Mouse (Mus musculus): Measurements from ENCODE around the gene Dnm1.

Dnm1 gene

DNA sequence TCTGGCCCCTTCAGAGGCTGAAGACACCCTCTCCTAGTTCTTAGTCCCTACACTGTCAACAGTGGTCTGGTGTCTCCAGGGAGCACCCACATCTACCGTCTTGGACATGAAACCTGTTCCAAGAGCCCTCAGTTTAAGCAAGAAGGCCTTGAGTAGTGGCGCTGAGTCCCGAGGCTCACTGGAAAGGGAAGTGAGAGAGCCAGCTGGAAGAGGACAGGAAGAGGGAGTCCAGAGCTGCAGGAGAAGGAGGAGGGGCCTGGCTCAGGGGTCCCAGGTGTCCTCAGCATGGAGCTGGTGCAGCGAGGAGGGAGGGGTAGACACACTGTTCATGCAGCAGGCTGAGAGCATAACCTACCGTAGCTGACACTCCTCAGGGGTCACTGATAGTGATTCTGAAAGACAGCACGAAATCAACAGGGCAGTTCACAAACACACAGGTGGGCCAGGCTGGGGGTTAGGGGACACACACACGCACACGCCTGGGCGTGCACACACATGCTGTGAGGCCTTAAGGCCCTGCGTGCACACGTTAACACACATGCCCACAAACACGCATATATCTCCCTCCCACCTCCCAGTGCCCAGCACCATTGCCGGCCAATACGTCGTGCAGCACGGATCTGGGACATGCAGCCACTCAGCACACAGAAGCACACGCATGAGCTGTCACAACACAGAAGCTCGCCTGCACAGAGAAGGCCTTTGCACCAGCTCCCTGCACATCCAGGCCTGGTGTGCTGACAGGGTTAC is 42.9 kb downstream of the Dnm1 start:
- DNase-seq: peak in 1 of 2 experiments; percentile 5

DNA sequence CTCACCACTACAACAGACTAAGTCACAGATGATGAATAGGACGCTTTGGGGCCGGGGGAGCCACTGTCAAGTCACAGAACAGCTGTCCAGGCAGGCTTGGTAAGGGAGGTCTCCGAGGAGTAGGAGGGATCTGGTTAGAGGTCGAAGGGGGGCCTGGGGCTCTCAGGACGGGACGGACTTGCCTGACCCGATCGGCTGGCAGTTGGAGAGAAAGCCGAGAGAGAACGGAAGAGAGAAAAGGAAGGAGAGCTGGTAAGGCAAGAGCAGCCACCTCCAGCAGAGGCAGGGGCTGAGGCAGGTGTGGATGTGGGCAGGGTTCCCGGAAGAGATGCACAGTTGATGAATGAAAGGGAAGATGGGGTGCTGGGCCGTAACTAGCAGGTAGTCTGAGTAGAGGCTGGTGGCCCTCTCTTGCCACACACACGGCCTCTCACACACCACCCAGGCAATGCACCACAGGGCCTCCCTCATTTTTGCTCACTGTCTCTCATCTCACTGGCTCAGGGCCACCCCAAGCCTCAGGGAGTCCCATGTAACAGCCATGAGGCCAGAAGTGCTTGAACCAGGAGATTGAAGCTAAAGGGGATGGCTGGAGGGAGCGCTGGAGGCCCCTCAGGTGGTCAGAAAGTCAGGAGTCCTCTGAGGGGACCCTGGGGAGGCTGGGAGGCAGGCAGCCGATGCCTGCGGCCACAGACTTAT is 44.1 kb downstream of the Dnm1 start:
- DNase-seq: no peak

GRCm38 (mm10) chr2:32307941-32308760 is 45.0 kb downstream of the Dnm1 start:
- DNase-seq: peak; percentile 84 to 88

- no peak for DNase-seq
Measured at GRCm38 (mm10) chr2:32307247-32307798, 45.8 kb downstream of the Dnm1 start.

DNA sequence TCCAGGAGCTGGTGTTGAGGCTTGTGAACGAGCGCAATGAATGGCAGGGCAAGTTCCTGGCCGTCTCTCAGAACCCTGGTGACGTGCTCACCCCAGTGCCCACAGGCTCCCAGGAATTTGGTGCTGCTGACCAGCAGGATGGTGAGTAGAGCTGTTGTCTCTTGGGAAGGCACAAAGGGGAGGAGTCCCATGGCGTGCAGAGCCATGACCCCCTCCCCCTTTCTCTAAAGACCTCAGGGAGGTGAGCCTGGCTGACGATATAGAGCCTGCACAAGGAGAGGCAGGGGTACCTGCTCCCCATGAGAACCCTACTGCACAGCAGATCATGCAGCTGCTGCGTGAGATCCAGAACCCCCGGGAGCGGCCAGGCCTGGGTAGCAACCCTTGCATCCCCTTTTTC is 47.0 kb downstream of the Dnm1 start:
- DNase-seq: no peak

- no peak for DNase-seq
Measured at GRCm38 (mm10) chr2:32305668-32306067, 47.5 kb downstream of the Dnm1 start.

DNA sequence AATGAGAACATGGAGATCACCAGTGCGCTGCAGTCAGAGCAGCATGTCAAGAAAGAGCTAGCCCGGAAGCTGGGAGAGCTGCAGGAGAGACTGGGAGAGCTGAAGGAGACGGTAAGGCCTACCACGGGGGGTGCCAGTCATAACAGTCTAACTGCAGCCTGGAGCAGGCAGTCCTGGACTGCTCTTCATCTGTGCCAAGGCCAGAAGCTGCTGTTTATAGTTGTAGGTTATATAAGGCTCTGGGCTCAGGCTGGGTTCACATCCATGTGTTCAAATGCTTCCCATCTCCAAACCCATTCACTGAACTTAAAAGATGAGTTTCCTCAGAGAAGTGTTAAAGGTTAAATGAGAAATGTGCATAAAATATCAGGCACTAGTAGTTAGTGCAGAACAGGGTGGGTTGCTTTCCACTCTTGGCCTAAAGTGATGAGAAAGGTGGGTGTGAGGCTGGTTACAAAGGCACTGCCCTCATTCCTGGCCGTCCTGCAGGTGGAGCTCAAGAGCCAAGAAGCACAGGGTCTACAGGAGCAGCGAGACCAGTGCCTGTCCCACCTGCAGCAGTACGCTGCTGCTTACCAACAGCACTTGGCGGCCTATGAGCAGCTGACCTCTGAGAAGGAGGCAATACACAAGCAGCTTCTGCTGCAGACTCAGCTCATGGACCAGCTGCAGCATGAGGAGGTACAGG is 48.8 kb downstream of the Dnm1 start:
- DNase-seq: peak; percentile 79 to 84

DNA sequence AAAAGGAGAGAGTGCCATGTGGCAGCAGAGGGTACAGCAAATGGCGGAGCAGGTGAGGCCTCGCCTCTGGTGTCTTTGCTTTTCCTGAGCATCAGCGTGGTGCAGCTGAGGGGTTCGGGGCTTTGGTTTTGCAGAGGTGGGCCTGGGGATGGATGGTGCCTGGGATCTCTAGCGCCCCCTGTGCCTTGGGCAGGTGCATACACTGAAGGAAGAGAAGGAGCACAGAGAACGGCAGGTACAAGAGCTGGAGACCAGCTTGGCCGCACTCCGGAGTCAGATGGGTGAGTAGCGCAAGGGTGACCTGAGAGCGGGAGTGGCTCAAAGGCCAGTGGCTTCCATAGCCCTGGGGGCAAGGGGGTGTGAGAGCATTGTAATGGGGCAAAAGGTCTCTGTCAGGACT is 50.2 kb downstream of the Dnm1 start:
- no peak for DNase-seq

DNA sequence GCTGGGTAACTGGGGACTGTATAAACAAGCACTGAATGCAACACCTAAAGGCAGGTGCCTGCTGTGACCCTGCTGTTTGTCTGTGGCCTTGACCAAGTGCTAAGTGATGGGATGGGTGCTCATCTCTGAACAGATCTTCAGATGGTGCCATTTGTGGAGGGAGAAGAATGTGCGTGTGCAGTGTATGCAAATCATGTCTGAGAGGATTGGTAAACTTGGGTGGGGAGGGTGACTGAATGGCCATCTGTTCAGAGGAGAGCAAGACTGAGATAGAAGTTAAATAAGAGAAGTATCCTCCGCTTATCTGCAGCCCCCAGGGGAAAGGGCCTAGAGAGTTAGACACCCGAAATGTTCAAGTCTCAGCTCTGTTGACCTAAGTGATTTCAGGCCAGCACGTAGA is 53.7 kb downstream of the Dnm1 start:
- DNase-seq: no peak

GRCm38 (mm10) chr2:32295842-32296241 is 57.3 kb downstream of the Dnm1 start:
- DNase-seq: peak in 1 of 2 experiments; percentile 29

DNA sequence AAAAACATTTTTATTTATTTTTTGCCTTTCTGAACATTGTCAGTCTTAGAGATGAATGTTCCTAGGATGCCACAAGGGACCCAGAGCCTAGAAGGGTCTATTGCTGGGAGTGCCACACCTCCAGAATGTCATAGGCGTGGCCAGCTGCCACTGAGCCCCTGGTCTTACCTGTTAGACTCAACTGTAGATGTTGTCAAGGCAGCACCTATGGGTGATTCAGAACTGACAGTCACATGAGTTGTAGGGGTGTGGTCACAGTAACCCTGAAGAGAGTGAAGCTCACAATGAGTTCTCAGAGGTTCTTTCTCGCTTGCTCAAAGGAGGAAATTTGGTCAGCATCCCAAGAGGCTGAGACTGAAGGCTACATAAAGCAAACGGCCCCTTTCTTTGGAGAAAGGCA is 57.9 kb downstream of the Dnm1 start:
- no peak for DNase-seq

- DNase-seq: peak; percentile 73 to 80
Measured at GRCm38 (mm10) chr2:32294348-32294747, 58.8 kb downstream of the Dnm1 start.

- peak; percentile 17 to 46 for DNase-seq
Measured at GRCm38 (mm10) chr2:32289578-32289977, 63.6 kb downstream of the Dnm1 start.

GRCm38 (mm10) chr2:32288371-32288931 is 64.7 kb downstream of the Dnm1 start:
- peak; percentile 56 to 57 for DNase-seq

DNA sequence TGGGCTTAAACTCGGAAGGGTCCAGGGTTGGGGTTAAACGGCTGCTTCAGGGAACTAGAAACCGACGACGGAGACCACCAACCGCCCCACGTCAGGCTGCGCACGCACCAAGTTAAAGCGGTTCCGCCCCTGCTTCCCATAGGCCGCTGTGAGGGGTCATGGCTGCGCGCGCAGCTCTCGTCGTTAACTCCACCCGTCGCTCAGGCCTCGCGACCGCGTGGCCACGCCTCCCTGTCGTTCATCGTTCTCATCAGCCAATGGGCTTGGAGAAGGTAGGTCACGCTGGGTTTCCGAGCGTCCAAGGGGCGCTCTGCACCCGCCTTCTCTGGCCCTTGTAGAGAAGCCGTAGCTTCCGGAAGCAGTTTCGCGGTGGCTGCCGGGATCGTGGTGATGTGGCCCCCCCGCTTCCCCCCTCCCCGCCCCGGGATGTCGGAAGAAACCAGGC is 65.2 kb downstream of the Dnm1 start, which contains the start of gene Swi5:
Gene Swi5 (minus strand): TSS at position 153 of the 445 bp plus-strand sequence.
- peak; percentile 99 to 100 for DNase-seq

DNA sequence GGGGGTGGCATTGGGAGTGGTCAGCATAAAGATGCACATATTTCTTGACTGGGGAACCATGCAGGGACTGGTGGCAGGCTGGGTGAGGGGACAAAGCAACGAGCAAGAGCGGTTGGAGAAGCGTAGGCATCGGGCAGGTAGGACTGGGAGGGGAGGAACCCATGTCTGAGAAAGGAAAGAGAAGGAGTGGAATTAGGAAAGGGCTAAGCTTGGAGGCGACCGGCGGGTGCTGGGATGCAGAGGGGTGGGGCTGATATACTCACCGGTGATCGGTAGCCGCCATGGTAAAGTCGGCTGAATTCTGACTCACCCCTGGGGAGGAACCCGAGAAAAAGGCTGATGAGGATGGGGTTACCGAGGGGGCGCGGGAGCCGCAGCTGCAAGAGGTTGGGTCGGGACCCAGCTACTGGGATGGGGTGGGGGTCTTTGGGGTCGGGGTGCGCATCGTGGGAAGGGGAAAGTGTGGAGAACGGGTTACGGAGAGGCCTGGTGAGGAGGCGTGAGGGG is 65.8 kb downstream of the Dnm1 start, which contains the start of gene Golga2:
Gene Golga2 (plus strand): TSS at position 51 of the 507 bp plus-strand sequence.
- no peak for DNase-seq

DNA sequence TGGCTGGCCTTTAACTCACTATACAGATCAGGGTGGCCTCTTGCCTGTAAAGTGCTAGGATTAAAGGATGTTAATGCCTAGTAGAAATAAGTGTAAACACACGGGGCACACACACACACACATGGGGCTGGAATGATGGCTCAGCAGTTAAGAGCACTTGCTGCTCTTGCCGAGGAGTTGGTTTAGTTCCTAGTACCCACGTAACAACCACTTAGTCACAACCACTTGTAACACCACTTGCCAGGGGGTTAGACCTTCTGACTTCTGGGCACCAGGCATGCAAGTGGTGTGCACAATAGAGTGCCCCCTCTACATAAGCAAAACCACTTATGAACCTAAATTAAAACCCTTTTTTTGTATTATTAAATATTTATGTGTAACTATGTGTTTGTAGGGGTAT is 69.2 kb downstream of the Dnm1 start:
- no peak for DNase-seq

GRCm38 (mm10) chr2:32282727-32283126 is 70.4 kb downstream of the Dnm1 start:
- peak; percentile 59 to 75 for DNase-seq

GRCm38 (mm10) chr2:32282289-32282688 is 70.8 kb downstream of the Dnm1 start:
- DNase-seq: no peak

DNA sequence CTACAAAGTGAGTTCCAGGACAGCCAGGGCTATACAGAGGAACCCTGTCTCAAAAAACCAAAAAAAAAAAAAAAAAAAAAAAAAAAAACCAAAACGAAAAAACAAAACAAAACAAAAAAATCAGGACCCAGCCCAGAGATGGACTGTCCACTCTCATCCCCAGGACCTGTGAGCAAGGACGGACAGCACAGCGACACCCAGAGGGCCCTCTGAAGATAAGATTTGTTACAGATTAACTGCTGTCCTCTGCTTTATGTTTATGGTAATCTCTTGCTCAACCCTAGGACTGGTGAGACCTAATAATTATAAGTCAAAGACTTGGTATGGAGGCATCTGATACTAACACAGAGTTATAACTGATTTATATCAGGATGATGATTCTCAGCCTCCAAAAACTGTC is 77.3 kb downstream of the Dnm1 start:
- DNase-seq: no peak

DNA sequence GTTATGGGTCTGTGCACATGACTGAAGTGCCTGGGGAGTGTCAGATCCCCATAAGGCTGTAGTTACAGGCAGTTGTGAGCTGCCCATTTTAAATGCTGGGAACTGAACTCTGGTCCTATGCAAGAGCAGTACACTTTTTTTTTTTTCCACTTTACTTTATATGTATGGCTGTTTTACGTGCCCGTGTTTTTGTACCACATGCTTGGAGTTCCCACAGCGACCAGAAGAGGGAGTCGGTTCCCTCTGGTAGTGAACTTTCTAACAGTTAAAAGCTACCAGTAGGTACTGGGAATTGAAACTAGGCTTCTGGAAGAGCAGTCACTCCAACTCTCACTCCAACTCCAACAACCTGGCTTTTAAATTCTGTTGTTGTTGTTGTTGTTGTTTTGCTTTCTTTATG is 92.5 kb downstream of the Dnm1 start:
- DNase-seq: peak; percentile 65 to 75

Measured in cerebellum, postnatal 14 days (tissue).